Mouse (Mus musculus) Patski (cell line): ENCODE measurements around the gene Upk1b. TPM values are rescaled to one million over a fixed set of nuclear protein-coding genes. Genes with fewer than 3 reads are reported as not detected.

Experiments used
- ATAC-seq: fragments of 100-300 bp; one replicate; pipeline ENCODE4 v1.8.0; 2021
- CTCF ChIA-PET: fragments of 350-600 bp; sonication (Branson Sonifier 250); formaldehyde crosslinking; loops from one replicate; lab custom pipeline; 2022; ENCODE audit warnings: inconsistent platforms; lab: Charles Lee
- POLR2A ChIA-PET: fragments of 350-600 bp; sonication (Branson Sonifier 250); formaldehyde crosslinking; loops from one replicate; lab custom pipeline; 2022; ENCODE audit warnings: antibody characterized with exemption, inconsistent platforms; lab: Charles Lee
- DNase-seq: peaks from one replicate; pipeline ENCODE4 v3.0.0-alpha.2; 2011; ENCODE audit warnings: low read depth, low spot score
- H3K27me3 ChIP-seq: fragments of 371-371 bp; one replicate; pipeline ENCODE4 v1.5.1; 2021
- CTCF ChIP-seq: fragments of 100-300 bp; IDR thresholded peaks from one replicate; pipeline ENCODE4 v1.5.1; 2021
- in situ Hi-C: fragments of 300-500 bp; cut with MboI; formaldehyde crosslinking; loops from 3 replicates; pipeline ENCODE4 v1.11.1; 2018; ENCODE audit warnings: low pct_unique_long_range_greater_than_20kb, mixed read lengths
- polyA plus RNA-seq: library from polyadenylated mRNA; unstranded; gene quantifications from one replicate; pipeline ENCODE4 v1.2.3, GENCODE M21; 2021

The Upk1b gene
- polyA plus RNA-seq, 1 experiment from 2014 or later, result not detected

DNA sequence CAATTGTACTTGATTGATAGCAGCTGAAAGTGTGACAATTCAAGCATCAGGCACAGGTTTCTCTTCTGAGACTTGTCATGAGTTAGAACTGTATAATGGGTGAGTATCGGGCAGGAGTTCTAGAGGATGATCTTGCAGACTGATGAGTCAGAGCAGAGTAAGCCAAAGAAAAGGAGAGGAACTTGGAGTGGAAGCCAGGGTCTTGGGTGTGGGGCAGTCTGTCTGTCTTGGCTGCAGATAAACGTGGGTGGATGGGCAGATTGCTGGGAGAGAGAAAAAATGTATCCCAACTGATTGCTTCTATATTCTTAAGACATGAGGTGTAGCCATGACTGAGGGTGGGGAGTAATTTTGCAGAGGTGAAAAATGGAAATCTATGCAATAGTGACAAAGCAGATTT, 18.2 kb downstream of the Upk1b start:
- in situ Hi-C loops, result no loop called here
- POLR2A ChIA-PET, result interaction anchor here (0.5 kb wide), 1 partner anchor 200 kb away, joined by 3 read pairs; no protein-coding TSS in a partner anchor
- TF ChIP-seq CTCF, result no peak
- ATAC-seq (no peak), DNase-seq (no peak)
- CTCF ChIA-PET, result no interaction called here
- no peaks in the 10 kb centered on the region for H3K27me3 ChIP-seq

DNA sequence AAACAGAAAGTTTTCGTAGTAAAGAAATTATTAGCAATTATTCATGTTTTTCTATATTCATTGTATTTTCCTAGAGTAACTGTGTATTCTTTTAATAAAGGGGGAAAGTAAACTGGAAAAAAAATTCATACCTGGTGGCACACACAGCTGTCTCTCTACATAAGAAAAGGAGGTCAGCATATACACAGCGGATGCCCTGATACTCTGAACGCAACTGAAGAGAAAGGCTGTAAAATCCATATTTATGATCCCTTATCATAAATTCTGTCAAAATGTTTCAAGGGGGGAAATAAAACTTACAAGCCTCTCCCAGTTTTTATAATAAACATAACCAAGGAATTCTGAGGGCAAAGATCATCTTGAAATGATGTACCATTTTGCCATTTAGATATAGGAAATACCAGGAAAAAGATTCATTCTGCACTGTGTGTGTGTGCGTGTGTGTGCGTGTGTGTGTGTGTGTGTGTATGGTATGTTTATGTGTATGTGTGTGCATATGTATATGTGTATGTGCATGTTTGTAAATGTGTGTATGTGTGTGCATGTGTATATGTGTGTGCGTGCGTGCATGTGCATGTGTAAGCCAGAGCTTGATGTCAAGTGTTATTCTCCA, 19.1 kb downstream of the Upk1b start:
- TF ChIP-seq CTCF, result no peak
- ATAC-seq (no peak), DNase-seq (no peak)
- no peaks in the 10 kb centered on the region for H3K27me3 ChIP-seq
- in situ Hi-C loops, result no loop called here
- ChIA-PET POLR2A (interaction anchor here (0.5 kb wide), 1 partner anchor 201 kb away, joined by 3 read pairs; no protein-coding TSS in a partner anchor), CTCF (no interaction called here)

DNA sequence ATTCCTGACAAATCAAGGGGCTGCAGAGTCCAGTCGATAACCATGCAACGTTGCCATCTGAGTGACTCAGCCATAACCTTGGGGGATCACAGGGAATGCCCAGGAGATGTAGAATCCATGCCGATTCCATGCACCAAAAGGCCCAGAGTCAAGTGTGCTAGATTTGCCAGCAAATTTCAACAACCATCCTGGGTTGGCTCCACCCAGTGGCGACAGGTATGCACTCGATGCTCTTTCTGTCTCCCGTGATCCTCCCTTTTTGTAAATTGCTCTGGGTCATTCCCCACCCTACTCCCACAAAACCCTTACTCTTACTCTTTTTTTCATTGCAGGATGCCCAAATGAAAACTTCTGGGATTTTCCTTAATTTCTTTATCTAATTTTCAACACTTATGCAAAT, 23.8 kb downstream of the Upk1b start:
- TF ChIP-seq CTCF, result no peak
- ChIA-PET POLR2A (no interaction called here), CTCF (no interaction called here)
- in situ Hi-C loops, result no loop called here
- ATAC-seq (no peak), DNase-seq (no peak)
- no peaks in the 10 kb centered on the region for H3K27me3 ChIP-seq

DNA sequence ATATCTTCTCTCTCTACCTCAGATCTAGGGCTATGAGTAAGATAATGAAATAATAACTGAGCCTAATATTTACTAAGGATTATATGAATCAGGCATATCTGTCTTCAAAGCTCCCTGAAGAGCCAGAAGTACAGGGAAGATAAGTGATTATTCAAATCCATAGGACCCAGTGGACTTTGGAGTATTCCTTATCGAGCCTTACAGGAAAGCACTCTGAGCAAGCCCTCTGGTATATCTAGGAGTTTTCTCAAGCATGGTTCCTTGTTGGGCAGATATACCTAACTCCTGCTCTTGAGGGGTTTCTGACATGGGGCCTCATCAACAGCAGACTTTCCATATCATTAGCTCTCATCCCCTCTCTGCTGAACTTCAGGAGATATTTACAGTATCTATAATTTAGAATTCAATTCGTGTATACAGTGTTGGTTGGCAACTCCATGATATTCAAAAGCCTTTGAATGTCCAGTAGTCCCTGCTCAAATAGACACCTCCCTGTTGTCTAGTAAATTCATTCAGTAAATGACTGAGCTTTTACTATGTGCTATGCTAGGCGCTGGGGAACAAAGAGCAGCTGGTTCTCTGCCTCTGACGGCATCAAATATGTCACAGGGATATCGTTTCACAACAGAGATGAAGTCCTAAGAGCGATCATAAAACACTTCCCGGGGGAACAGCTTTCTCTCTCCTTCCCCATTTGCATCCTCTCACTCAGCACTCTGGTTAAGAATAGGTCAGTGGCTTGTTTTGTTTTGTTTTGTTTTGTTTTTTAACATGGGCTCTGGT, 25.0 kb downstream of the Upk1b start:
- H3K27me3 ChIP-seq, result no peaks in the 10 kb centered on the region
- in situ Hi-C loops, result no loop called here
- DNase-seq, result no peak
- TF ChIP-seq CTCF, result no peak
- no peak for ATAC-seq
- ChIA-PET POLR2A (no interaction called here), CTCF (no interaction called here)

DNA sequence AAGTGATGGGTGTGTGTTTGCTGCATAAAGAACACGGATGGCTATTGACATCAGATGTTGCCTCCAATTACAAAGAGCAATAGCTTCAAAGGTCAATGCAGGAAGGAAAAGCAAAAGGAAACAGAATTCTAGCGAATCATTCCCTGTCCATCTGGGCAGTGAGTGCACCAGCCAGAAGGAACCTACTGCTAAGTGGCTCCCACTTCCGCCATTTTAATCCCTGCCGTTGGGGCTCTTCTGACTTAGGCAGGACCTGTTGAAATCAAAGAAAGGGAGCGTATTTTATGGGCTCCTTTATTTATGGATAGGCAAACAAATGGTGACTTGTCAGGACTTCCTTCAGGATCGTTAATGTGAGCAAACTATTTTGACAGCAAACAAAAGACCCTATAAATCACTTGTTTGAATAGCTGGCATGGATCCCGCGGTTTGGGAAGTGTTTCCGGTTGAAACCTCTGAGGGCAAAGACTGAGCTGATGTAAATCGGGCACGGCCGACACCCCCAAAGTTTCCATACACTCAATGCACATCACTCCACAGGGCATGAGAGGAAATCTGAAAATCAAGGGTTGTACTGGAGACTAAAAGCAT, 27.1 kb downstream of the Upk1b start:
- no peaks in the 10 kb centered on the region for H3K27me3 ChIP-seq
- in situ Hi-C loops, result no loop called here
- ChIA-PET POLR2A (no interaction called here), CTCF (no interaction called here)
- ATAC-seq (no peak), DNase-seq (no peak)
- no peak for TF ChIP-seq CTCF

DNA sequence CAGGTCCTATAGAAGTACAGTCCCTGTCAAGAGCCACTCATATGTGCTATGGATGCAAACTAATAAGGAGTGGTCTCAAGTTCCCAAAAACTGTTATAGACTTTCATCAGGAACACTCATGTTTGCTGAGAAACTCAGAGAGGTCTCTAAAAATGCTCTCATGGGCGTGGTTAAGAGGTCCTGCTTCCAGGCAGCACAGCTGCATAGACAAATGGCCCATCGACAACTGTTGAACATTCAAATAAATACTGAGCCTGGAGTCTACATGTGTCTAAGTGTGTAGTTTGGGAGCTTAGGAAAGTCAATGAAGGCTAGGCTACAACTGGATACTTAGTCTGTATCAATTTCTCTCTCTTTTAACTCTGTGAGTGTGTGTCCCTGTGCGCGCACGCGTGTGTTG, 29.0 kb downstream of the Upk1b start:
- no peak for DNase-seq
- TF ChIP-seq CTCF, result no peak
- ChIA-PET CTCF (no interaction called here), POLR2A (no interaction called here)
- in situ Hi-C loops, result no loop called here
- H3K27me3 ChIP-seq, result no peaks in the 10 kb centered on the region
- ATAC-seq, result no peak

DNA sequence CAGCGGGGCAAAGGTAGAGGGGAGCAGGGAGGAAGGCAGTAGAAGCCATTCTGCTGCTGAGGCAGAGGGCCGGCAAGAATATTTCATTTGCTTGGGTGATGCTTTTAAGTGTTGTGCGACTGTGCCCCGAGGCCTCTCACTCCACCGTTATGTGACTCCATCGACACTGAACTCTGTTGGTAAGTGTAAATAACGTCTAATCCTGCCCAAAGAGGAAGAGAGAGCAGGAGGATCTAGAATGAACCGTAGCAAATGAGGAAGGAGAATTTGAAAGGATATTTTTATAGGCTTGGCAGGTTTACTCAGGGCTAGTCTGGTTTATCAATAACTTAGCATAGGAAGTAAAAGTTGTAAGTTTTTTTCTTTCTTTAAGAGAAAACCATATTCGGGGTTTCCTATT, 30.6 kb downstream of the Upk1b start:
- in situ Hi-C loops, result no loop called here
- no peak for TF ChIP-seq CTCF
- ChIA-PET POLR2A (no interaction called here), CTCF (no interaction called here)
- no peaks in the 10 kb centered on the region for H3K27me3 ChIP-seq
- no peak for ATAC-seq
- DNase-seq, result no peak

DNA sequence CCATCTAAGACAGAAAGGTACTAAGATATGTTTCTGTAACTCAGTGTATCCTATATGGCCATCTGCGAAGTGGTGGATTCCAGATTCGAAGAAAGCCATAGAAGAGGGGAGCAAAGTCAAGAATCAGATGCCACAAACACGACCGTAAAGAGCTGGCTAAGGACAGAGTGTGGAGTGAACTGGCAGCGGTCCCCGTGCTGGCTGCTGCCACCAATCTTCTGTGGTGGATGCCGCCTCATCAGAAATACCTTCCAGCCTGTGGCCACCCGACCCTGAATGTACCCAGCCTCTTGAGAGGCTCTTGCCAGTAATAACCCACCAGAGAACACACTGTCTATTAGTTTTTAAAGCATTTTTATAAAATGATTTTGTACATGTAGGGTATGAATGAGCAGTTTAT, 31.7 kb downstream of the Upk1b start:
- H3K27me3 ChIP-seq, result no peaks in the 10 kb centered on the region
- in situ Hi-C loops, result no loop called here
- no peak for DNase-seq
- TF ChIP-seq CTCF, result no peak
- CTCF ChIA-PET, result no interaction called here
- POLR2A ChIA-PET, result no interaction called here
- no peak for ATAC-seq

DNA sequence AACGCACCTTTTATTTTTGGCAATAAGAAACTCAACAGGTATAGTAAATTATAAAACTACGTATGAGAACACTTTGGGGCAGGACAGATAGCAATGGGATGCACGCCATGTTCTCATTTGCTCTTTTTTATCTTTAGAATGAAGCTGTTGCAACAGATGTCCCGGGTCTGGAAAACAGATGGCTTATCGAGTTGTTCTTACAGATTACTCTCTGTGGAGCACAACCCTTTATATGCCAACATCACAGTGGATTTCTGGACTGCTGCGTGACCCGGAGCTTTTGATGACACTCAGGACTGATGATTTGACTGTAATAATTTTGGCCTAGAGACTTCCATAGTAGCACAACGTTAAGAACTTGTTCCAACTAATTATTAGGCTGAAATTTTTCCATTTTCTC, 32.4 kb downstream of the Upk1b start:
- POLR2A ChIA-PET, result no interaction called here
- ATAC-seq, result no peak
- no peak for TF ChIP-seq CTCF
- DNase-seq, result no peak
- in situ Hi-C loops, result no loop called here
- H3K27me3 ChIP-seq, result no peaks in the 10 kb centered on the region
- CTCF ChIA-PET, result no interaction called here

DNA sequence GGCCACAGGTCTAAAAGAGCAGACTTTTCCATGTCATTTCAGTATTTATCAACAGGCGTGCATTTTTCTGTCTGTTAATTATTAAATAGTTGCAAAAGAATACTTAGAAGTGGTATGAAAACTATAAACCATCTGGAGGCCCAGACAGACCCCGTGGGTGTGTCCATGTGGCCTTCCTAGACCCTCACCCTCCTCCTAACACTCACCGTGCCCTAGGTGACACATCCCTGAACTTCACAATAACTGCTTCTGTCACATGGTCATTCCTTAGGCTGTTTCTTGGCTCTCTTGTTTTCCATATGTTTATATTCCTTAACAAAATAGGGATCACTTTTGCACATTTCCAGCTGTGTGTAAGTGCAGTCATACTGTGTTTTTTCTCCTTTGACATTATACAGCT, 33.5 kb downstream of the Upk1b start:
- ATAC-seq (no peak), DNase-seq (no peak)
- in situ Hi-C loops, result no loop called here
- ChIA-PET POLR2A (no interaction called here), CTCF (no interaction called here)
- no peak for TF ChIP-seq CTCF
- no peaks in the 10 kb centered on the region for H3K27me3 ChIP-seq

DNA sequence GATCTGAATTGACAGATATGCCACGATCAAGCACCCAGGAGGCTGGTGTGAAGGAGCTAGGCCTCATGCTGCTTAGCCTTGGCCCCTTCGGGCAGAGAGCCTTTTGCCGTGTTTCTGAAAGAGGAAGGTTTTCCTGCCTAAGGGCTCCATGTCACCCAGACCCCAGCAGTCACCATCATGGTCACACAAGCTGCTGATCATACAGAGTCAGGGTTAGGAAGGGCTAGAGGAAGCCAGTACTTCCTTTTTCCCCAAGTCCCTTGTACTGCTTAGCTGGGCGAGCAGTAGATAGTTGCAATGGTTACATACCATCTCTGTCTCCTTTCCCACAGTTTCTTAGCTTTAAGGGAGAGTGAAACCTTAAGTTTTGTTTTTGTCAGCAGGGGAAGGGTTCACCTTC, 36.6 kb downstream of the Upk1b start:
- in situ Hi-C loops, result no loop called here
- DNase-seq, result no peak
- ATAC-seq, result no peak
- ChIA-PET CTCF (interaction anchor here (0.9 kb wide), 1 partner anchor 21 kb away, joined by 3 read pairs; the partner anchor contains the start of gene B4galt4), POLR2A (no interaction called here)
- no peak for TF ChIP-seq CTCF
- H3K27me3 ChIP-seq, result no peaks in the 10 kb centered on the region
